Mouse (Mus musculus) ES-Bruce4 (cell line): ENCODE data around the gene Sf3b3.

Source experiments
- CTCF ChIP-seq: IDR thresholded peaks from one replicate; pipeline ENCODE4 v1.8.1; 2011; ENCODE audit warnings: low read depth, low read length
- EP300 ChIP-seq: IDR thresholded peaks from 2 replicates; pipeline ENCODE4 v1.6.1; 2011; ENCODE audit warnings: low read depth, low read length; ENCODE audit not compliant: insufficient read depth

DNA sequence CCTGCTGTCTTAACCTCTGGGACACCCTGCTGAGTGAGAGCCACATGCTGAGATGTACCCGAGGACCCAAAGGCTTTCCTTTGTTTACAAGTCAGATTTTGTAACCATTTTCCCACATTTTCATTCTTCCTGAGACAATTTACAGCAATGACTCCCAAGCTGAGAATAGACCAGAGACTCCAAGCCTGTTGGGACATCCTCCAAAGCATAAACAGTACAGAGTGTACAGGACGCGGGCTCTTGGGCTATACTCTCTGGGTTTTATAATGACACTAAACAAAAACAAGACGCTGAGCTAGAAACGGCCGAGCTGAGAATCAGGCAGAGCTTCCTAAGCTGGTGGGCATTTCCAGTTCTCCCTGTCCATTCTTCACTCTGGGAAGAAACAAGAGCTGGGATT is 71.9 kb downstream of the Sf3b3 start:
- TF ChIP-seq CTCF (no peak), EP300 (no peak)
